Mouse (Mus musculus): ENCODE measurements around the gene 1700018F24Rik. TPM values are rescaled to one million over a fixed set of nuclear protein-coding genes. Genes with fewer than 3 reads are reported as not detected.
A peak's percentile ranks its signal among the peaks of the same experiment; 100 is the strongest.
"Not testable (repeated sequence)": the region's sequence is repeated elsewhere in the genome, so short reads cannot be mapped to it uniquely, and the experiment has no call there.

Gene 1700018F24Rik
- polyA plus RNA-seq, 1 experiment from 2014 or later = not detected

DNA sequence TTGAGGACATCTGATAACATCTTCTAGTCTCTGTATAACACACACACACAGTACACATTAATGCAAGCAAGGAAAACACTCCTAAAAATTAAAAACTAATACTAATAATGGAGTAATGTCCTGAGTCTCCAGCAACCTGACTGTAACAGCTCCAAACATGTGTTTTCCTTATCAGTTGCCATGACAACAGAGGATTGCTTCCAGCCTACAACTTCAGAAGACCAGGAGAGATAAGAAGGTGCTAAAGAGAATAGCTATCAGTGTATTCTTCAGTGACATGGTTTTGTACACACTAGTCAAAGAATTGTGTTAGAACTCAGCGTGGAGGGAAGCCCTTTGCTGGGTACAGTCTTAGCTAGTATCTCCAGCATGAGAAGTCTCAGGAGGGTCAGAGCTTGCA is 22.1 kb upstream of the 1700018F24Rik start:
- H3K9me3 ChIP-seq (ENCODE audit: control insufficient read depth, low read length); H3K4me1 ChIP-seq (ENCODE audit: control insufficient read depth, insufficient read depth, low read length); H3K4me3 ChIP-seq (ENCODE audit: low read depth, low read length); ATAC-seq (ENCODE audit: insufficient read depth, low FRiP score, low TSS enrichment); H3K27ac ChIP-seq (ENCODE audit: low read depth, low read length); H3K27me3 ChIP-seq (ENCODE audit: control insufficient read depth, insufficient read depth, low read length); H3K36me3 ChIP-seq (ENCODE audit: control insufficient read depth, insufficient read depth, low read length); DNase-seq (ENCODE audit: low spot score); H3K4me2 ChIP-seq (ENCODE audit: low read depth); H3K9ac ChIP-seq (ENCODE audit: low read length): not testable (repeated sequence)
- 94% methylated on average over 1 of the region's 1 CpGs for WGBS

DNA sequence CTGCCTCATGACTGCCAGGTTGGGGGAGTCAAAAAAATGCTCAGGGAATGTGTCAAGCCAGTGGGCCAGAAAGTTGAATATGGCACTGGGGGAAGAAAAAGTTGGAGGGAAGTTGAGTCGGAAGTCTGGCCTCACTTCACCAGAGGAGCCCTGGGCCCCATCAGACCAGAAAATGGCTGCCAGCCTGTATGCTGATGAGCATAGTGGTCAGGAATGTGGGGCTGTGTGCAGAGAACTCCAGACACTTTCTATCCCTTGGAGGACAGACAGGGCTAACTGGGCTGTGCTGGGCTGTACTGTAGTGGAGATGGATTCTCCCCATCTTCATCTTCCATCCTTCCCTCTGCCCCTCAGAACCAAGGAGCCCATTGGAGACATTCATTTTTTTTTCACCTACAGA is 12.3 kb upstream of the 1700018F24Rik start:
- not testable (repeated sequence) for H3K27ac ChIP-seq (ENCODE audit: low read depth, low read length); H3K4me3 ChIP-seq (ENCODE audit: low read depth, low read length); H3K36me3 ChIP-seq (ENCODE audit: control insufficient read depth, insufficient read depth, low read length); H3K27me3 ChIP-seq (ENCODE audit: control insufficient read depth, insufficient read depth, low read length); H3K4me2 ChIP-seq (ENCODE audit: low read depth); H3K4me1 ChIP-seq (ENCODE audit: control insufficient read depth, insufficient read depth, low read length); H3K9me3 ChIP-seq (ENCODE audit: control insufficient read depth, low read length); ATAC-seq (ENCODE audit: insufficient read depth, low FRiP score, low TSS enrichment); H3K9ac ChIP-seq (ENCODE audit: low read length); DNase-seq (ENCODE audit: low spot score)
- 67% methylated on average over 1 of the region's 1 CpGs for WGBS

DNA sequence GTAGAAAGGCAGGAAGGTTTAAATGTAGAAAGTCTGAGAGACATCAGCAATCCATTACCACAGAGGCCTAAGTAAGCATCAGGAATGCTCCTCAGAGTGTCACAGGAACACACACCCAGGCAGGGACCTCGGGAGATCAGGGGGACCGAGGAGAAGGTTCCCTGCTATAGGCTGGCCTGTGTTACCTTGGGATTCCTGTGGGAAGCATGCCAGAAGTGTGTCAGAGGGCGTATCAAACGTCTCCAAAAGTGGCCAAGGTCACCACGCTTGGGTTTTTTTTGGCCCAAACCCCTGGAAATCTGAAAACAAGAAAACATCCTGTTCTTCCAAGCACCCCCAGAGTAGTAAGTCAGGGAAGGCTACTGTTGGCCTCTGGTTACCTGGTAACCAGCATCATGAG is 10.4 kb upstream of the 1700018F24Rik start, which contains the start of gene Gm4871:
Gene Gm4871 (minus strand): TSS at position 364 of the 400 bp plus-strand sequence.
- H3K36me3 ChIP-seq (ENCODE audit: control insufficient read depth, insufficient read depth, low read length); ATAC-seq (ENCODE audit: insufficient read depth, low FRiP score, low TSS enrichment); H3K4me1 ChIP-seq (ENCODE audit: control insufficient read depth, insufficient read depth, low read length); H3K9me3 ChIP-seq (ENCODE audit: control insufficient read depth, low read length); H3K27me3 ChIP-seq (ENCODE audit: control insufficient read depth, insufficient read depth, low read length); H3K4me3 ChIP-seq (ENCODE audit: low read depth, low read length); DNase-seq (ENCODE audit: low spot score); H3K9ac ChIP-seq (ENCODE audit: low read length); H3K27ac ChIP-seq (ENCODE audit: low read depth, low read length); H3K4me2 ChIP-seq (ENCODE audit: low read depth): not testable (repeated sequence)
- 86% methylated on average over 5 of the region's 5 CpGs for WGBS

DNA sequence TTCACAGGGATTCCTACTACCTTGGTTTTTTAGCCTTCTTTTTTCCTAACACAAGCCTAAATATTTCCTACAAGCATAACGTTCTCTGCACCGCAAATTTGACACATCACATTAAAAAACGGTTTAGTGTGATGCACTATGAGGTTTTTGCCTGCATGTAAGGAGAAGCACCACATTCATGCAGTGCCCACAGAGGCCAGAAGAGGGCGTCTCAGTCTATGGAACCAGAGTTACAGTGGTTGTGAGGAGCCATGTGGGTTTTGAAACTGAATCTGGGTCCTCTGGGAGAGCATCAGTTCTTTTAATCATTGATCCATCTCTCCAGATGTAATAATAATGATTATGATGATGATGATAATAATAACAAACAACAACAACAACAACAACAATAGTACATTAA is 1.2 kb upstream of the 1700018F24Rik start:
- H3K4me2 ChIP-seq (ENCODE audit: low read depth) = no peak overlapping the region
- no peak overlapping the region for H3K9ac ChIP-seq (ENCODE audit: low read length)

DNA sequence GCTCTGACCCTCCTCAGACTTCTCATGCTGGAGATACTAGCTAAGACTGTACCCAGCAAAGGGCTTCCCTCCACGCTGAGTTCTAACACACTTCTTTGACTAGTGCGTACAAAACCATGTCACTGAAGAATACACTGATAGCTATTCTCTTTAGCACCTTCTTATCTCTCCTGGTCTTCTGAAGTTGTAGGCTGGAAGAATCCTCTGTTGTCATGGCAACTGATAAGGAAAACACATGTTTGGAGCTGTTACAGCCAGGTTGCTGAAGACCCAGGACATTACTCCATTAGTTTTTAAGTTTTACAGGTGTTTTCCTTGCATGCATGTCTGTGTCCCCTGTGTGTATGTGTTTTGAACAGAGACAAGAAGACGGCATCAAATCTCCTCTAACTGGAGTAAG is 11.4 kb downstream of the 1700018F24Rik start:
- 84% methylated on average over 3 of the region's 3 CpGs for WGBS

More for the DNA sequence above, 1.2 kb upstream of the 1700018F24Rik start:
- ATAC-seq (ENCODE audit: insufficient read depth, low FRiP score, low TSS enrichment) (no peak), DNase-seq (ENCODE audit: low spot score) (peak; percentile 17)
- H3K27ac ChIP-seq (ENCODE audit: low read depth, low read length) = no peak overlapping the region
- H3K27me3 ChIP-seq (ENCODE audit: control insufficient read depth, insufficient read depth, low read length) = no peaks in the 10 kb centered on the region
- H3K4me3 ChIP-seq (ENCODE audit: low read depth, low read length) = no peak overlapping the region
- H3K4me1 ChIP-seq (ENCODE audit: control insufficient read depth, insufficient read depth, low read length) = no peaks in the 10 kb centered on the region
- WGBS = 53% methylated on average over 4 of the region's 4 CpGs
- H3K9me3 ChIP-seq (ENCODE audit: control insufficient read depth, low read length) = no peaks in the 10 kb centered on the region
- no peaks in the 10 kb centered on the region for H3K36me3 ChIP-seq (ENCODE audit: control insufficient read depth, insufficient read depth, low read length)

DNA sequence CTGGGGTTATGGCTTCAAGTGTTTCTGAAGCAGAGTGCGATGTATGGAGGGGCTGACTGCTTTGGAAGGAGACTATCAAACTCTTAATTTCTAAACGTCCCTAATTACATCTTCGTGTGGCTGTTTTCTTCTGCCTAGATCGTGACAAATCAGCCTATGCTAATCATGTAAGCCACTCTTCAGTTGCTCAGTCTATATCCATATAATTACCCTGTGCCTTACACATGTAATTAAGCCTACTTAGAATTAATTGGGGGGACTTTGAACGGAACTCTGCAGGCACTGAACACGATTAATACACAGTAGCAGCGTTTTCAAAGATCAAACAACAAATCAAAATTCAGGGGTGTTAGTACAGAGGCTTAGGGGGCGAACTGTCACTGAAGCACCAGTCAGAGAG is 15.1 kb downstream of the 1700018F24Rik start:
- no peak for DNase-seq (ENCODE audit: low spot score)
- Histone ChIP-seq H3K4me3 (ENCODE audit: low read depth, low read length) (no peak overlapping the region), H3K27me3 (ENCODE audit: control insufficient read depth, insufficient read depth, low read length) (no peaks in the 10 kb centered on the region), H3K4me1 (ENCODE audit: control insufficient read depth, insufficient read depth, low read length) (no peaks in the 10 kb centered on the region), H3K27ac (ENCODE audit: low read depth, low read length) (no peak overlapping the region), H3K9ac (ENCODE audit: low read length) (no peak overlapping the region), H3K9me3 (ENCODE audit: control insufficient read depth, low read length) (no peaks in the 10 kb centered on the region), H3K4me2 (ENCODE audit: low read depth) (no peak overlapping the region), H3K36me3 (ENCODE audit: control insufficient read depth, insufficient read depth, low read length) (no peaks in the 10 kb centered on the region)
- ATAC-seq (ENCODE audit: insufficient read depth, low FRiP score, low TSS enrichment) = no peak
- WGBS = 83% methylated on average over 8 of the region's 8 CpGs

More for the DNA sequence above, 11.4 kb downstream of the 1700018F24Rik start:
- H3K9ac ChIP-seq (ENCODE audit: low read length); H3K27me3 ChIP-seq (ENCODE audit: control insufficient read depth, insufficient read depth, low read length); ATAC-seq (ENCODE audit: insufficient read depth, low FRiP score, low TSS enrichment); H3K9me3 ChIP-seq (ENCODE audit: control insufficient read depth, low read length); H3K4me2 ChIP-seq (ENCODE audit: low read depth); H3K27ac ChIP-seq (ENCODE audit: low read depth, low read length); H3K36me3 ChIP-seq (ENCODE audit: control insufficient read depth, insufficient read depth, low read length); DNase-seq (ENCODE audit: low spot score); H3K4me3 ChIP-seq (ENCODE audit: low read depth, low read length); H3K4me1 ChIP-seq (ENCODE audit: control insufficient read depth, insufficient read depth, low read length): not testable (repeated sequence)

DNA sequence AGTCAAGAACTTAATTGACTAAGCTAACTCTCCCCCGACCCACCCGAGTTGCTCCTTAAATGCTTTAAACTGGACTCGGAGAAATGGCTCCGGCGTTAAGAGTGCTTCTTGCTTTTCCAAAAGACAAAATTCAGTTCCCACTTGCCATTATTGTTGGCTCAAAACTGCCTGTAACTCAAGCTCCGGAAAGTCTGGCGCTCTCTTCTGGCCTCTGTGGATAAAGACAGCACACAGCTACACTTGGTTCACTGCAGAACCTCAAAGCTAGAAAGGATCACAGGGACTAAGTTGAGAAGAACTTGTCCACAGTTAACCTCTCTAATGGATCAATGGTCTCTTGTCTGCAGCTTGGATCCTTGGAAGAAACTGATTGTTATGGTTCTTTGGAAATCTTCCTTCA is 15.9 kb downstream of the 1700018F24Rik start:
- Histone ChIP-seq H3K36me3 (ENCODE audit: control insufficient read depth, insufficient read depth, low read length) (no peaks in the 10 kb centered on the region), H3K27me3 (ENCODE audit: control insufficient read depth, insufficient read depth, low read length) (no peaks in the 10 kb centered on the region), H3K4me2 (ENCODE audit: low read depth) (no peak overlapping the region), H3K4me3 (ENCODE audit: low read depth, low read length) (no peak overlapping the region), H3K9me3 (ENCODE audit: control insufficient read depth, low read length) (no peaks in the 10 kb centered on the region), H3K9ac (ENCODE audit: low read length) (no peak overlapping the region), H3K4me1 (ENCODE audit: control insufficient read depth, insufficient read depth, low read length) (no peaks in the 10 kb centered on the region), H3K27ac (ENCODE audit: low read depth, low read length) (no peak overlapping the region)
- DNase-seq (ENCODE audit: low spot score) (no peak), ATAC-seq (ENCODE audit: insufficient read depth, low FRiP score, low TSS enrichment) (no peak)
- 87% methylated on average over 7 of the region's 7 CpGs for WGBS

DNA sequence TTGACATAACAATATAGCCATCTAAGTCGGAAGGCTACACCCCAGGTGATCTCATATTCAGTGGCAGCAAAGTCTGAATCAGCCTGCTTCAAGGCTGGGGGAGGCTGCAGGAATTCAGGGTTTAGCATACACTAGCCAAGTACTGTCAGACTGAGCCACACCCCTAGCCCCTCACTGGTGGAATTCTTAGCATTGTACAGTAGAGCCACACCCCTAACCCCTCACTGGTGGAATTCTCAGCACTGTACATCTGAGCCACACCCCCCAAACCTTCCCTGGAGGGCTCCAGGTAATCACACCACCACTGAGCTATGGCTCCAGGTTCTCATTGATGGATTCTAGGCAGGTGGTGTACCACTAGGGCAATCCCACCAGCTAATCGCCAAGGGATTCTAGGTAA is 16.7 kb downstream of the 1700018F24Rik start:
- H3K4me1 ChIP-seq (ENCODE audit: control insufficient read depth, insufficient read depth, low read length) = no peaks in the 10 kb centered on the region
- H3K9me3 ChIP-seq (ENCODE audit: control insufficient read depth, low read length) = no peaks in the 10 kb centered on the region
- DNase-seq (ENCODE audit: low spot score) (no peak), ATAC-seq (ENCODE audit: insufficient read depth, low FRiP score, low TSS enrichment) (no peak)
- no peaks in the 10 kb centered on the region for H3K36me3 ChIP-seq (ENCODE audit: control insufficient read depth, insufficient read depth, low read length)
- no peak overlapping the region for H3K27ac ChIP-seq (ENCODE audit: low read depth, low read length)
- H3K27me3 ChIP-seq (ENCODE audit: control insufficient read depth, insufficient read depth, low read length) = no peaks in the 10 kb centered on the region
- no peak overlapping the region for H3K4me3 ChIP-seq (ENCODE audit: low read depth, low read length)
- no peak overlapping the region for H3K4me2 ChIP-seq (ENCODE audit: low read depth)
- no peak overlapping the region for H3K9ac ChIP-seq (ENCODE audit: low read length)
- WGBS = 73% methylated on average over 2 of the region's 2 CpGs

DNA sequence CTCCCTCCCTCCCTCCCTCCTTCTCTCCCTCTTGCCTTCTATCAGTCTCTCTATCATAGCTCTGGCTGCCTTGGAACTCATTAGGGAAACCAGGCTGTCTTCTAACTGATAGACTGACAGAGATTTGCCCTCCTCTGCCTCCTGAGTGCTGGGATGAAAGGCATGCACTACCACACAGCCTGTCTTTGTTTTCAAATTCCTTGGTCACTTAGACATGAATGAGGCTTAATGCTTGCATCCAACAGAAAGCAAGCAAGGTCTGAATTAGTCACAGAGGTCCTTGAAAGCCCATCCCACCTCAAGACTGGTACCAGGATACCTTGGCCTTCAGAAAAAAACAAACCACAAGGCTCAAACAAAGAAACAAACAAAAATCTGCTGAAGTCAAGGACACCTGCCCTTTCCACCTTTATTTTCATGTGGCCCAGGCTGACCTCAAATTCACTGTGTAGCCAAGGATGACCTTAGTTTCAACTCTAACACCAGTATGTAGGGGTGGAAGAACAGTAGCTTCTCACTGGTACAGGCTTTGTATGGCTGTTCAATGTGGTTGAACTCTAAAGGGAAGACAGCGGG is 22.1 kb downstream of the 1700018F24Rik start:
- H3K9ac ChIP-seq (ENCODE audit: low read length) = no peak overlapping the region
- no peaks in the 10 kb centered on the region for H3K4me1 ChIP-seq (ENCODE audit: control insufficient read depth, insufficient read depth, low read length)
- ATAC-seq (ENCODE audit: insufficient read depth, low FRiP score, low TSS enrichment) = no peak
- H3K27me3 ChIP-seq (ENCODE audit: control insufficient read depth, insufficient read depth, low read length) = no peaks in the 10 kb centered on the region
- no peak for DNase-seq (ENCODE audit: low spot score)
- 82% methylated on average over 1 of the region's 1 CpGs for WGBS
- no peak overlapping the region for H3K4me3 ChIP-seq (ENCODE audit: low read depth, low read length)
- H3K4me2 ChIP-seq (ENCODE audit: low read depth) = no peak overlapping the region
- no peaks in the 10 kb centered on the region for H3K36me3 ChIP-seq (ENCODE audit: control insufficient read depth, insufficient read depth, low read length)
- no peak overlapping the region for H3K27ac ChIP-seq (ENCODE audit: low read depth, low read length)
- H3K9me3 ChIP-seq (ENCODE audit: control insufficient read depth, low read length) = no peaks in the 10 kb centered on the region
